Mouse (Mus musculus) spleen, adult 18-20 months (tissue): ENCODE results near the gene Tdp1.

Source experiments
- DNase-seq, 2 experiments: peaks; one replicate each; pipeline ENCODE4 v3.0.0; 2022; ENCODE audit warnings: mixed read lengths in 2 of 2

The Tdp1 gene

DNA sequence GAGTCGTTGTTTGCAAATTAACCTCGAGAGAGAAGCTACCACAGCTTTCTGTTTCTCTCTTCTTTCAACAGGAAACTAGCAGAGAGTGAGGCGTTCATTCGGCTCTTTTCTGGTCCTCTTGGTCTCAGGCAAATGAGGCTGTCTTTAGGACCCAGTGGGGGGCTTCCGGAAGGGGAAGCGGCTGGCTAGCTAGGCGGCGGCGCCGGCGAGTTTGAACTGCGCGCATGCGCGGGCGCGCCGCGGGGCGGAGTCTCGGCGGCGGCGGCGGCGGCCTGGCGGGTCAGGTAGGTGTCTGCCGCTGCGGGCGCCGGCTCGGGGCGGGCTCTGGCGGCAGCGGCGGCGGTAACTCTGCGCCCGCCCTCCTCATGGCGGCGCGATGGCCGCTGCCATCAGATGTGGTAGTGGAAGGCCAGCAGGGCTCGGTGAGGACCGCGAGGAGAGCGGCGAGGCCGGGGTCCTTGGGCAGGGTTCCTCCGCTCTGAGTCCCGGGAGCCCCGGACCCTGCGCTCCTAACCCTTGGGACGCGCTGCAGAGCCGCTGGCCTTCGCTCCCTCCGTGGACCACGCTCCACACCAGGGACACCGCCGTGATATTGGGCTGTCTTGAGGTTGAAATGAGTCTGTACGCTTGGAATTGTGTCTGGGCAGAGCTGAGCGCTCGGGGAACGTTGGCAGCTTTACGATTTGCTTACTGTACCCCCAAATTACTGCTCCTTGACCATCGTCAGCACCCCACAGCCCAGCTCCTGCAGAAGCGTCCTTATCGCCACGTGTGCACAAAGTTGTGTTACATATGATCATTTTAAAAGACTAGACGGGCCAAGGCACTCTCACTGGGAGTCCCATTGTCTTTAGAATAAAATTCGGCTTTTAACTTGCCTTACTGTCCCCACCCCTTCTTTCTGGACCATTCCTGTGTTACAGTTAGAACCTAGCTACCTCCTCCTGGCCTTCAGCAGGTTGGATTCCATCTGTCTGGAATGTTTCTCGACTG lies at the start of gene Tdp1, which contains the start of gene Efcab11:
TSS of gene Tdp1 (plus strand) at position 249 of the 993 bp plus-strand sequence.
TSS of gene Efcab11 (minus strand) at position 171 of the 993 bp plus-strand sequence.
- DNase-seq, result peak; percentile 90 to 94

DNA sequence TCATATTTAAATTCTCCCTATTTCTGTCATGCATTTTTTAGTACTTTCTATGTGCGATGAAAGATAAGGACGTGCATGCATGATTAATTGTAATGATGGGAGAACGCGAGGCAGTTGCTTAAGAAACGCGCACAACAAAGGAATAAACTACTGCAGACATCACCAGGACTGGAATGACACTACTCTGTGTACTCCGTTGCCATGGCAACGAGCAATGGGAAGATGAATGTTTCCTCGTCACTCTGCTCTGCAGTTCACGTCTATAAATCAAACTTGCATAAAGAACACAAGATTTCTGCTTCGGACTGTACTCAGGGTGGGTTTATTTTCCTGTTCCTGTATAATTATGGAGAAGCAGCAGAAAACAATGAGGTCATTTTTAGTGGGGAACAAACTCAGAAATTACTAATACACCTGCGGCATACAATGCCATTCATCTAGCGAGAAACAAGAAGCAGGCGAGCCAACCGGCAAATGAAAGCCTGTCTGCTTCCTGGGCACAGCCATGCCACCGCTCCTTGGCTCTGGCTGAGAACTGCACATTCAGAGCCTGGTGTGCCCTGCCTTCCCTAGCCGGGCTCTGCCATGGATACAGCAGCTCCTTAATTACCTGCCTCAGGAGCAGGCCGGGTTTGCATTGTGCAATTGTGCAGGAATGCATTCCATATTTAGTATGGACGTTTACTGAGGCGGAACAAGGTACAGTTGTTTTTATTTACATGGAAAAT lies 47.7 kb upstream of the Tdp1 start:
- DNase-seq, result no peak

GRCm38 (mm10) chr12:99837528-99837927 lies 46.8 kb upstream of the Tdp1 start:
- DNase-seq, result no peak

DNA sequence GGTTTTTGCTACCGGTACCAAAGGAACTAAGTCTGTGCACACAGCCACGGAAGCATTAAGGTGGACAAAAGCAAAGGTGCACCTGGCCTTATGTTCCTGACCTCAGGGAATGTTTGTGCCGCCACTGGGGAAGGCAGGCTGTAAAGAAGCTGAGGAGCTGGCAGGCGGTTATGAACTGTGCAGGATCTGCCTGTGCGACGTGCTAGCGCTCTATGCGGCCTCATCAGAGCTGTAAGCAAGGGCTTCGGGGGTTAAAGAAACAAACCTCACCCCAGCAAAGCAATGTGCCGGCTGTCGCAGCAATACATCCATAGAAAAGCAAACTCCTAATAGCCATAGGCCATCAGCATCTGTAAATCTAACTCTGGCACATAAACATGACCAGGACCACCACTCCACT lies 46.2 kb upstream of the Tdp1 start:
- DNase-seq, result no peak

- peak in 1 of 2 experiments; percentile 14 for DNase-seq
Observed at GRCm38 (mm10) chr12:99838703-99839102, 45.6 kb upstream of the Tdp1 start.

GRCm38 (mm10) chr12:99844951-99845350 lies 39.4 kb upstream of the Tdp1 start:
- no peak for DNase-seq

GRCm38 (mm10) chr12:99849996-99850395 lies 34.3 kb upstream of the Tdp1 start:
- no peak for DNase-seq

- DNase-seq, result no peak
Observed at GRCm38 (mm10) chr12:99853323-99854258, 30.7 kb upstream of the Tdp1 start.

DNA sequence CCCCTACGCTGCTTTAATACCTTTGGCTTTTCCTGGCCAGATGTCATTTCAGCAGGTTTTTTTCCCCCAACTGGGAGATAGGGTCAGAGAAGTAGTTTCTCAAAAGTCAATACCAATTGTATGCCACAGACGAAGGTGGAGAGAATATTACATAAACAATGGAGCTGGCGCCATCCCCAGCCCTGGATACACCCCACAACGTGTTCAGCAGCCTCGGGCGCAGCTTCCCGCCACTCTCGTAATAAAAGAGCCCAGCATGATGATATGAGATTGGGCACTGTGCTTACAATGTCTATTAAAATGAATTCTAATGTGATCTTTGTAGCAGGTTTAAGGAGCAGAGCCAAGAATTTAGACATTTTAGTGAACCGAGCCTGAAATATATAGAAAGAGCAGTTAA lies 28.3 kb upstream of the Tdp1 start:
- DNase-seq, result no peak

DNA sequence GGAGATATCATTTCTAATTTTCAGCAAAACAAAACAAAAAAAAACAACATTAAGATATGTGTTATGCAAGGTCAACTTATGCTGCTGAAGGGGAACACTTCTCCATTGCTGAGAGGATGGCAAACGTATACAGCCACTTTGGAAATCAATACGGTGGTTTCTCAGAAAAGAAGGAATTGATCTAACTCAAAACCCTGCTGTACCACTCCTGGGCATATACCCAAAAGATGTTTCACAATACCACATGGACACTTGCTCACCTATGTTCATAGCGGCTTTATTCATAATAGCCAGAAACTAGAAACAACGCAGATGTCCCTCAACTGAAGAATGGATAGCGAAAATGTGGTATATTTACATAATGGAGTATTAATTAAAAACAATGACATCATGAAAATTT lies 25.7 kb upstream of the Tdp1 start:
- no peak for DNase-seq

DNA sequence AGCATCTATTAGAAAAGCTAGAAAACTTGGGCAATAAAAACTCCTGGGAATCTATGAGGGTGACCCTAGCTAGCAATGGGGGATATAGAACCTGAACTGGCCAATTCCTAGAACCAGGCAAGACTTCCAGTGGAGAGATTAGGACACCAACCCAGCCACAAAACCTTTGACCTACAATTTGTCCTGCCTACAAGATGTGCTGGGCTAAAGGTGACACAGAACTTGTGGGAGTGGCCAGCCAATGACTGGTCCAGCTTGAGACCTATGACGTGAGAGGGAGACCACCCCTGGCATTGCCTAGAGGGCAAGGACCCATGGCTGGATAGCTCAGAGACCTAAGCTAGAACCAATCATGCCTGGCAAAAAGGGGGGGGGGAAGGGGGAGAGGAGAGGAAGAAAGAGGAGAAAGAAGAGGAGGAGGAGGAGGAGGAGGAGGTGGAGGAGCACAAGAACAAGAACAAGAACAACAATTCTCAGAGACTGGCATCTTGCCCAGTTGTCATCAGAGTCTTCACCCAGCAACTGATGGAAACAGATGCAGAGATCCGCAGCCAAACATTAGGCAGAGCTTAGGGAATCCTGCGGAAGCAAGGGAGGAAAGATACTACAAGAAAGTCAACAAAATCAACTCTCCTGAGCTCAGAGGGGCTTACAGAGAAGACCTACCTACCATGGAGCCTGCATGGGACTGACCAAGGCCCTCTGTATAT lies 24.8 kb upstream of the Tdp1 start:
- no peak for DNase-seq

GRCm38 (mm10) chr12:99860981-99861380 lies 23.3 kb upstream of the Tdp1 start:
- DNase-seq, result no peak

DNA sequence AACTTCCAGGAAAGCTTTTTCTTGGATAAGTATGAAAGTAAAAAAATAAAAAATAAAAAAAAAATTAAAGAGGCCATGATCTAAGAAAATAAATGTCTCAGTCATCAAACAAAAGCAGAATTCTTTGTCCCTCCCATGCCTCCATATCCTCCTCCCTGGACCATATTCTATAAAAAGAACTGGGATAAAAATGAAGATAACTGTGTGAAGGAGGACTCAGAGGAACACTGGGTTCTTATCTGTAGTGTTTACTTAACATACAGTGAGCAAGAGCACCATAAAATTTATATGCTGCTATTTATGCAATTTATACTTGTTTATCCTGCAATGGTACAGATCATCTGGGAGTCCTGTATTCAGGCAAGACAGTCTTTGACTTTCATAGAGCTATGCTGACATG lies 19.7 kb upstream of the Tdp1 start:
- DNase-seq, result no peak

DNA sequence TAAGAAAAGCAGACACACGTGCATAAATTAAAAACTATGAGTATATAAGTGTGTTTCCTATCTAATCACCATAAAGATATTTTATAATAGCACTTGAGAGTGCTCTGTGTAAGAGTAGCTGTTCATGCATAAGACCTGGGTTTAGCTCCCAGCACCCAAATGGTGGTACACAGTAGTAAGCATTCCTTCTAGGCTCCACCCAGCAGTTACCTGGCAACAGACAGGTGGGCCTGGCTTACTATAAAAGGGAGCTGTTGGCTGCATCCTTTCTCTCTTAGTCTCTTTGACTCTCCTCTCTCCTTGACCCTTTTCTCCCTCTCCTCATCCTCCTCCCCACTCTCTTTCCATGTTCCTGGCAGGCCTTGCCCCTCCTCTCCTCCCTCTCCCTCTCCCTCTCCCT lies 15.5 kb upstream of the Tdp1 start:
- DNase-seq, result no peak

- DNase-seq, result no peak
Observed at GRCm38 (mm10) chr12:99873443-99873842, 10.9 kb upstream of the Tdp1 start.

DNA sequence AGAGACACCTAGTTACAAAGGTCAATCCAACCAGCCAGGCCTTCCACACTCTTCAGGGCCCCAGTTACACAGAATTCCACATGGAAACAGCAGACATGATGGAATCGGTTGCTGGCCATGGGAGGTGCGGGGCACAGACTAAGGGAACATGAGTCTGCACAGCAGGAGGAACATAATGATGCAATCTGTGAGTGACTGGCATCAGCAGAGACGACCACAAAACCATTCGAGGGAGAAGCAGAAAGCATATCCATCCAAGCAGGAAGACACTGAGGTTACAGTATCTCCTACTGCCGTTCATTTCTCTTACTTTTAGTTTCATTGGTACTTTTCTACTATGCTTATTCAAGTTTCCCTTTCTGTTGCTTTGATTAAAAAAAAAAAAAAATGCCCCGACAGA lies 9.7 kb upstream of the Tdp1 start:
- DNase-seq, result no peak

GRCm38 (mm10) chr12:99883000-99883712 lies 1.2 kb upstream of the Tdp1 start:
- DNase-seq, result peak; percentile 72 to 80

DNA sequence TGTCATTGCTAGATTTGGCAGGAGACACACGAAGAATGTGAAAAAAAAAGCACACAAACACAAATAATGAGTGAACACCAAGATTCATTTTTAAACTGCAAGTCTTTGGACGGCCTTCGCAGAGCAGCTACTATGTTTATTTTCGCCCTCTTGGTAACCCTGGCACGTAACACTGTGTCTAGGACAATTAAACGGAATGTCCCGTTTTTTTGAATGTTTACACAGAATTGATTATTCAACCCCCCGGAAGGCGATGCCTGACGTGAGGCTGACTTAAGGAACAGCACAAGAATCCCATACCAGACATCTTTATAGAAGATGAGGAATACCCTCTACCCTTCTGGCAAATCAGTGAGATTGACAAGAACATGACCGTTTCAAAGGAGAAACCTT lies 608 bp upstream of the Tdp1 start:
- DNase-seq, result peak in 1 of 2 experiments; percentile 25

- DNase-seq, result no peak
Observed at GRCm38 (mm10) chr12:99885282-99885901, 1.1 kb downstream of the Tdp1 start.

GRCm38 (mm10) chr12:99897846-99898245 lies 13.5 kb downstream of the Tdp1 start:
- no peak for DNase-seq
